Mouse (Mus musculus): ENCODE data around the gene Ddost. TPM values are rescaled to one million over a fixed set of nuclear protein-coding genes. Genes with fewer than 3 reads are reported as not detected.

Ddost gene
- polyA plus RNA-seq, 1 experiment from 2014 or later, result 176 TPM

Small RNA genes lying within 50 kb of the gene (microRNA-seq; reads per million reads assigned to microRNA genes)
- not detected for gene Gm27646
- gene Mir7019, result 1.1 reads per million

Other genes starting within 250 kb of the Ddost start
- 235 and 259 TPM in 2 replicates for gene Hp1bp3, start 88.4 kb upstream of the Ddost start, polyA plus RNA-seq (2015; fragmentation: Nextera tagmentation; extraction: Ambion mirVana)
- 2.5 and 3.0 TPM in 2 replicates for gene Sh2d5, start 54.3 kb upstream of the Ddost start, polyA plus RNA-seq (2015; fragmentation: Nextera tagmentation; extraction: Ambion mirVana)
- gene Kif17, start 54.3 kb upstream of the Ddost start, polyA plus RNA-seq (2015; fragmentation: Nextera tagmentation; extraction: Ambion mirVana), result 0.59 and 0.77 TPM in 2 replicates
- gene Pink1, start 21.6 kb downstream of the Ddost start, polyA plus RNA-seq (2015; fragmentation: Nextera tagmentation; extraction: Ambion mirVana), result 62.4 and 64.2 TPM in 2 replicates
- 1.9 and 2.2 TPM in 2 replicates for gene Cda, start 63.3 kb downstream of the Ddost start, polyA plus RNA-seq (2015; fragmentation: Nextera tagmentation; extraction: Ambion mirVana)
- 0.84 and 0.96 TPM in 2 replicates for gene Fam43b, start 91.8 kb downstream of the Ddost start, polyA plus RNA-seq (2015; fragmentation: Nextera tagmentation; extraction: Ambion mirVana)
- gene Mul1, start 129.9 kb downstream of the Ddost start, polyA plus RNA-seq (2015; fragmentation: Nextera tagmentation; extraction: Ambion mirVana), result 18.6 and 19.2 TPM in 2 replicates
- gene Camk2n1, start 149.6 kb downstream of the Ddost start, polyA plus RNA-seq (2015; fragmentation: Nextera tagmentation; extraction: Ambion mirVana), result 6.6 and 6.9 TPM in 2 replicates

Measured in forebrain, embryonic 13.5 days (tissue).